Mouse (Mus musculus): ENCODE measurements around the gene Ptprk. TPM values are rescaled to one million over a fixed set of nuclear protein-coding genes. Genes with fewer than 3 reads are reported as not detected.

The Ptprk gene
- polyA plus RNA-seq, 1 experiment, result 28.0 TPM

DNA sequence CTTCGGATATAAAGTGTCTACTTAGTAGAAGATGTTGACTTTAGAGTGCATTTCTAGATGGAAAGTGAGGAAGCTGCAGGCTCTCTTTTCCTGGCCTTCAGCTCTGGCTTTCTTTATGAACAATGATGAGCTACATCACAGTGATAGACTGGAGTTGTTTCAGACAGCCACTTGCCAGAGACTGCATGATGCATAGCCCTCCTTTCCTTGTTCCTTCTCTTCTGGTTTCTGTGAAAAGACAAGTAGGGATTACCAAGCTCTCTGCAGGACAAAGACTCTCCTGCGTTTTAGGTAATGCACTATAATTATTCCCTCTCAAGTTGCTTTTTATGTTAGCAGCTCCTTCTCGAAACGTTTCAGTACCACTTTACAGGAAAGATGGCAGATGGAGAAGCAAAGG, 176.8 kb downstream of the Ptprk start:
- H3K27ac ChIP-seq (ENCODE audit: insufficient read depth, low read length), result no peak overlapping the region
- peaks cover 3% of the 10 kb centered on the region; the same call in 1 of the 2 replicates for H3K4me1 ChIP-seq (ENCODE audit: control insufficient read depth, insufficient read depth, low read length)
- TF ChIP-seq CTCF (IDR thresholded peaks at IDR 0.05; ENCODE audit: borderline replicate concordance, insufficient read depth, low read length), result no peak
- no peak for TF ChIP-seq POLR2A (IDR thresholded peaks at IDR 0.05; ENCODE audit: low read depth, low read length)
- H3K4me3 ChIP-seq (ENCODE audit: insufficient read depth, low read length), result no peak overlapping the region

DNA sequence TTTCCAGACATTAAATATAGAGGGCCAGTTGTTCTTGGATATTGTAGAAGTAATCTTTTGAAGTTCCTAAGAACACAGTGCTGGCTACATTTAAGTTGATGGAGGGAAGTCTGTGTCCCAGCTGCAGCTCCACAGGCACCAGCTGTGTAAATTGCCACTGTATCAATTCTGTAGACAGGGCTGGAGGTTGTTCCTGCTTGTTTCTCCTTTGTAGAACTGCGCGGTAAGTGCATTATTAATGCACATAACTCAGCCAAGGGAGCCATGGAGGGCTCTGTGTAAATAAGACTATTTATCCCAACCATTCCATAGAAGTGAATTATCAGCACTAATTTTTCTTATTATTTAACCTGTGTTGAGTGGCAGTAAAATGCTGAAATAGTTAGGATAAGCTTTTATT, 186.0 kb downstream of the Ptprk start:
- TF ChIP-seq POLR2A (IDR thresholded peaks at IDR 0.05; ENCODE audit: low read depth, low read length) (no peak), CTCF (IDR thresholded peaks at IDR 0.05; ENCODE audit: borderline replicate concordance, insufficient read depth, low read length) (no peak)
- Histone ChIP-seq H3K4me3 (ENCODE audit: insufficient read depth, low read length) (no peak overlapping the region), H3K4me1 (ENCODE audit: control insufficient read depth, insufficient read depth, low read length) (no peaks in the 10 kb centered on the region), H3K27ac (ENCODE audit: insufficient read depth, low read length) (no peak overlapping the region)

DNA sequence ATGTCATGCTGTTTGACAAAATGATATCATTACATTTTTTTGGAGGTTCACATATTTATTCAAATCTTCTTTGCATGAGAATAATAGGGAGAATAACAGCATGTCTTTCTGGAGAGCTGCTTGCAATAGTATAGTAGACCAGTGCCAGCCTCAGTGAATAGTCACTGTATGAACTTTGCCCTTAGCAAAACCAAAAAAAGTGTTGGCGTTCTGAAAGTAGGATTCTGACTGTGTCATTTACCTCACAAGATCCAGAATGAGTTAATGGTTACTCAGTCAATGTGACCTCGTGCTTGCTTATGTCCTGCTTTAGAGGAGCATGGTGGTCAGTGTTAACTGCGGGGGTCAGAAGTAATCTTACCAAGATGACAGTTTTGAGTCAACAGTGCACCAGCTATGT, 187.5 kb downstream of the Ptprk start:
- TF ChIP-seq CTCF (IDR thresholded peaks at IDR 0.05; ENCODE audit: borderline replicate concordance, insufficient read depth, low read length), result no peak
- no peak for TF ChIP-seq POLR2A (IDR thresholded peaks at IDR 0.05; ENCODE audit: low read depth, low read length)
- no peaks in the 10 kb centered on the region for H3K4me1 ChIP-seq (ENCODE audit: control insufficient read depth, insufficient read depth, low read length)
- H3K4me3 ChIP-seq (ENCODE audit: insufficient read depth, low read length), result no peak overlapping the region
- H3K27ac ChIP-seq (ENCODE audit: insufficient read depth, low read length), result no peak overlapping the region

DNA sequence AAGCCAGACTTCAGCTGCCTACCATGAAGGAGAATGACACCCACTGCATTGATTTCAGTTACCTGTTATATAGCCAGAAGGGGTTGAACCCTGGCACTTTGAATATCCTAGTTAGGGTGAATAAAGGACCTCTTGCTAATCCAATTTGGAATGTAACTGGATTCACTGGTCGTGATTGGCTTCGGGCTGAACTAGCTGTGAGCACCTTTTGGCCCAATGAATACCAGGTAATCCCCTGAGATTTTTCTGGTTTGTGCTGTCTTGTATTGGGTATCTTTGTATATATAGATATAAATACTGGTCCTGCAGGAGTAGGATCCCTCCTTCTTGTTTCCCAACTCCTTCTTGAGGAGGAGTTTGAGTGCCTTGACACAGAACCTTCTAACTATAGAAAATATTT, 188.9 kb downstream of the Ptprk start:
- Histone ChIP-seq H3K4me1 (ENCODE audit: control insufficient read depth, insufficient read depth, low read length) (no peaks in the 10 kb centered on the region), H3K4me3 (ENCODE audit: insufficient read depth, low read length) (no peak overlapping the region), H3K27ac (ENCODE audit: insufficient read depth, low read length) (no peak overlapping the region)
- TF ChIP-seq CTCF (IDR thresholded peaks at IDR 0.05; ENCODE audit: borderline replicate concordance, insufficient read depth, low read length) (no peak), POLR2A (IDR thresholded peaks at IDR 0.05; ENCODE audit: low read depth, low read length) (no peak)

DNA sequence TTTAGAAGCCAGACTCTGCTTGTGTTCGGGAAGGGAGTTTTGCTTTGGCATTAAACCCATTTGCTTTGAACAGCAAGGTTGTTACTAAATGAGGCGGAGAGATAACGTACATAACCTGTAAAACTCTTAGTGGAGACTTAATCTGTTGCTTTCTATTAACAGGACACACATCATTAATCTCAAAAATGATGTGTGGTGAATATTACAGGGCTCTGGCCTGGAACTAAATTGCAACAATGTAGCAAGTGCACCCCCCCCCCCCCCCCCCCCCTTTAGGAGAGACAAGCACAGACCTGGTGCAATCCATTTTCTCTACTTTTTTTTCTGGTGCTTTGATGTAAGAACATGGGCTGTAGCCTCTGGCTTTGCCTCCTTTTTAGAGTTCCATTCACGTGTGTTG, 195.7 kb downstream of the Ptprk start:
- Histone ChIP-seq H3K4me3 (ENCODE audit: insufficient read depth, low read length) (no peak overlapping the region), H3K27ac (ENCODE audit: insufficient read depth, low read length) (no peak overlapping the region), H3K4me1 (ENCODE audit: control insufficient read depth, insufficient read depth, low read length) (no peaks in the 10 kb centered on the region)
- TF ChIP-seq POLR2A (IDR thresholded peaks at IDR 0.05; ENCODE audit: low read depth, low read length) (no peak), CTCF (IDR thresholded peaks at IDR 0.05; ENCODE audit: borderline replicate concordance, insufficient read depth, low read length) (no peak)

DNA sequence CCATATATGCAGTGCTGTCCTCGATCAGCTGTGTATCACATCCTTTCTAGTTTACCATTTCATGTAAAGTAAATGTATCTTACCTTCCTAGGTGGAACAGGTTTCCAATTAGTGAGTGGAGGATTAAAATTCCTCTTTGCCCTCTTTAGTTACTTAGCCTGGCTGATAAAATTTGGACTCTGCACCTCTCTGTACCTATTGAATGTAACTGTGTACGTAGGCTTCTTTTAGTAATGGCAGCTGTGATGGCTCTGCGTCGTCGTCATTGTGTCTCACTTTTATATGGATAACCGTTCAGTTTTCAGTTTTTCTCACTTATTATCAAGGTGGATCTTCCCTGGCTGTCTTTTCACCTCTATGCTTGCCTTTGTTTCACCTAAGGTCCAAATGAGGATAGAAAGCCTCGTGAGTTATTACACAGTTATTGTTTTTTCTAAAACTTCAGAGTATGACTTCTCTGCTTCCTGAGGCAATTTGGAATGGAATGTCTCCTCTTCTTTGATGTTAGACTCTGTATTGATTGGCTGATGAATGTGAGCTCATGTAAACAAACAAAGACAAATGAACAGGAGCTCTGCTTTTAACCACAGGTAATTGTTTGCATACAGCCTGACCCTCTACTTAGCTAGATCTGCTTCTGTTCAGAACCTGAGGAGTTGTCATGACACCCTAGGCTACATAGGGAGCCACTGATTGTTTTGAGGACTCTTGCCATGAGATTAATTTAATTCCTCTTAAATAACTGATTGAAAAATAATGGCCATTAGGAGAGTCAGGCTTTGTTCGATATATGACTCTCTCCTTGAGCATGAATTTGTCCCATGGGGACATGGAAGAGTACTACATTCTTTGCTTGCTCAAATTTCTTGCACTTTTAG, 197.3 kb downstream of the Ptprk start:
- Histone ChIP-seq H3K4me3 (ENCODE audit: insufficient read depth, low read length) (no peak overlapping the region), H3K27ac (ENCODE audit: insufficient read depth, low read length) (no peak overlapping the region), H3K4me1 (ENCODE audit: control insufficient read depth, insufficient read depth, low read length) (no peaks in the 10 kb centered on the region)
- no peak for TF ChIP-seq CTCF (IDR thresholded peaks at IDR 0.05; ENCODE audit: borderline replicate concordance, insufficient read depth, low read length)
- TF ChIP-seq POLR2A (IDR thresholded peaks at IDR 0.05; ENCODE audit: low read depth, low read length), result no peak

DNA sequence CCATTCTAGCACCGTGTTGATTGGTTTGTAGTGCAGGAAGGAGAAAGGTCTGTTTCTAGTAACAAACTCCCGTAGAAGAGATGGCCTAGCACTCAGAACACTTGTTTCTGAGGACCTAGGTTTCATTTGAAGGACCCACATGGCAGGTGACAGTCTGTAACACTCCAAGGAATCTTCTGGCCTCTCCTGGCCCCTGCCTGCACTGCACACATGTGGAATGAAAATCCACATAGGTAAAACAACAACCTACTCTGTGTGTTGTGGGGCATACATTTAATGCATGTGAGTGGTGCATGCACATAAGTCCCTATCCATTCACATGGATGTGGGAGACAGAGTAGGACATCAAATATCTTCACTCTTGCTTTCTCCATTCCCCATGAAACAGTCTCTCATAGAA, 204.1 kb downstream of the Ptprk start:
- TF ChIP-seq POLR2A (IDR thresholded peaks at IDR 0.05; ENCODE audit: low read depth, low read length) (no peak), CTCF (IDR thresholded peaks at IDR 0.05; ENCODE audit: borderline replicate concordance, insufficient read depth, low read length) (no peak)
- H3K27ac ChIP-seq (ENCODE audit: insufficient read depth, low read length), result no peak overlapping the region
- no peaks in the 10 kb centered on the region for H3K4me1 ChIP-seq (ENCODE audit: control insufficient read depth, insufficient read depth, low read length)
- no peak overlapping the region for H3K4me3 ChIP-seq (ENCODE audit: insufficient read depth, low read length)

DNA sequence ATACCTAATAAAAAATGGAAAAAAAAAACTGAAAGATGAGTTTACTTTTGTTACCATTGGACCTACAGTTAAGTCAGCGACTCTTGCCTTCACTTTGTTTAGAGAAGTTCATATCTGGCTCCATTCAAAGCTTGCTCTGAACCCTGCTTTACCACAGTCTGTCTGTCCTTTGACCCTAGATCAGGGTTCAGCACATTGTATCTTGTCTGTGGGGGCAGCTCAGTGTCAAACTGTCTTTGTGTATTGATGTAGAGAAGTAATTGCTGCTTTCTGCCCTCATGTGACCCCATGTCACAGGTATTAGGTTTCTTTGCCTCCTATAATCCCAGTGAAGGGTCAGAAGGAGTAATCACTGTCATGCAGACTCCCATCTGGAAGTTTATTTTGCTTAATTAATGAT, 222.9 kb downstream of the Ptprk start:
- Histone ChIP-seq H3K4me3 (ENCODE audit: insufficient read depth, low read length) (no peak overlapping the region), H3K4me1 (ENCODE audit: control insufficient read depth, insufficient read depth, low read length) (no peaks in the 10 kb centered on the region), H3K27ac (ENCODE audit: insufficient read depth, low read length) (no peak overlapping the region)
- TF ChIP-seq CTCF (IDR thresholded peaks at IDR 0.05; ENCODE audit: borderline replicate concordance, insufficient read depth, low read length) (no peak), POLR2A (IDR thresholded peaks at IDR 0.05; ENCODE audit: low read depth, low read length) (no peak)

DNA sequence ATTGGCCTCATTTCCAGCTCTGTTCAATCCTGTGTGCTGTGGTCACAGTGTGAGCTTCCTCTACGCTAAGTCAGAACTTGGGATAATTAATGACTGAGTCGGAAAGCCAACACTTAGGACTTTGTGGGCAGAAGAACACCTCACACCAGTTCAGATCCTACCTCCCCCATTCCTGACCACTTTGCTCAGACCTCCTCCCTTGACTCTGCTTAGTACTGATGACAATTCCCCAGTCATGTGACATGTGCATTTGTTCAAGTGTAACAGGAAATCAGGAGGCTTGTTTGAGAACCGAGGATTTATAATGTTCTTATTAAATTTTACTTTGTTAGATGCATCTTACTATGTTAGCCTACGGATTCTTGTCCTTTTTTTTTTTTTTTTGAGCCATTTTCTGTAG, 224.6 kb downstream of the Ptprk start:
- no peak overlapping the region for H3K4me3 ChIP-seq (ENCODE audit: insufficient read depth, low read length)
- H3K27ac ChIP-seq (ENCODE audit: insufficient read depth, low read length), result no peak overlapping the region
- no peaks in the 10 kb centered on the region for H3K4me1 ChIP-seq (ENCODE audit: control insufficient read depth, insufficient read depth, low read length)
- no peak for TF ChIP-seq CTCF (IDR thresholded peaks at IDR 0.05; ENCODE audit: borderline replicate concordance, insufficient read depth, low read length)
- no peak for TF ChIP-seq POLR2A (IDR thresholded peaks at IDR 0.05; ENCODE audit: low read depth, low read length)

DNA sequence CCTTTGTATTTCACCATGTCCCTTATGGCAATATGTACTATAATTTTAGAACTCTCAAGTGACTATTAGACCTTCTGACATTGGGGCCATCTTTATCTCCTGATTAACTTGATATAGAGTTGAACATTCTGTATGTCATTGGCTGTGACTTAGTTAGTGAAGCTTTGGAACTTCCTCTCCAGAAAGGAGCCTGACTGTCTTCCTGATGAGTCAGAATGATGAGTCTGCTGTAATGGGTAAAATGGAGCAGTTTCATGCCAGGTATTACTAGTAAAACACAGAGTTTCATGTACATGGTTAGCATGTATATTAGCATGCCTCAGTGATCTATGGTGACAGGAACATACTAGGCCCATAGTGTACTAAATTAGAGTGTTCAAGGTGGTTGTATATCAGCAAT, 229.2 kb downstream of the Ptprk start:
- Histone ChIP-seq H3K4me3 (ENCODE audit: insufficient read depth, low read length) (no peak overlapping the region), H3K27ac (ENCODE audit: insufficient read depth, low read length) (peak overlapping the region; percentile 38; the same call in 1 of the 2 replicates), H3K4me1 (ENCODE audit: control insufficient read depth, insufficient read depth, low read length) (no peaks in the 10 kb centered on the region)
- no peak for TF ChIP-seq CTCF (IDR thresholded peaks at IDR 0.05; ENCODE audit: borderline replicate concordance, insufficient read depth, low read length)
- TF ChIP-seq POLR2A (IDR thresholded peaks at IDR 0.05; ENCODE audit: low read depth, low read length), result no peak

Measured in embryonic fibroblast, embryonic 13.5 days (primary cell).